14 mouse cellular contexts compared by ENCODE assay signal in genomic region chr8:47134736-47135135, GRCm38 (mm10).
DNase-seq lines count a peak whose midpoint lies in the region; ATAC-seq lines count a peak whose summit lies in the region.
"Had no signal": no experiment of that assay in that cellular context is flagged by ENCODE, and none has a peak within 500 bp of the region (broad histone marks: within the 10 kb centered on the region; RNA-seq: fewer than 3 reads in every experiment).

No protein-coding gene starts in this region.

- no peak for ATAC-seq in heart, embryonic 14.5 days (ENCODE audit: insufficient number of reproducible peaks, insufficient read depth, low FRiP score, low read depth)

- no peak overlapping the region for H3K27ac ChIP-seq in heart, embryonic 14.5 days (replicated peaks in 1 of 2; ENCODE audit: control insufficient read depth in 1 of 2, insufficient read depth in 1 of 2, low read depth in 2 of 2, low read length in 2 of 2)
- H3K27ac ChIP-seq: gastrocnemius, adult 2 months had no signal

- peaks cover 2 to 8% of the 10 kb centered on the region in 2 experiments; a peak in 1 of 4 replicates for H3K4me1 ChIP-seq in heart, embryonic 14.5 days (ENCODE audit: control insufficient read depth in 2 of 2, insufficient read depth in 2 of 2, low read length in 2 of 2)

- 34% methylated on average over 11 of the region's 11 CpGs for WGBS in heart, embryonic 14.5 days

- H3K4me2 ChIP-seq in heart, embryonic 14.5 days (ENCODE audit: low read length), result peak overlapping the region; percentile 64

- no peak overlapping the region for H3K9ac ChIP-seq in heart, embryonic 14.5 days (ENCODE audit: low read length)

- H3K36me3 ChIP-seq in heart, embryonic 14.5 days (ENCODE audit: control insufficient read depth, insufficient read depth, low read length), result no peaks in the 10 kb centered on the region
- H3K36me3 ChIP-seq: G1E had no signal

- no peaks in the 10 kb centered on the region for H3K9me3 ChIP-seq in heart, embryonic 14.5 days (ENCODE audit: control insufficient read depth, low read length)
- H3K9me3 ChIP-seq: G1E had no signal

- no peak overlapping the region for H3K4me3 ChIP-seq in heart, embryonic 14.5 days (ENCODE audit: control insufficient read depth in 1 of 2, insufficient read depth in 1 of 2, low read depth in 1 of 2, low read length in 2 of 2)

- DNase-seq in heart, adult 18-20 months, result no peak
- peak; percentile 12 to 26 for DNase-seq in kidney, postnatal 4 days
- DNase-seq in kidney, postnatal 25 days, result no peak
- DNase-seq in embryo, embryonic 11 days, result peak; percentile 44
- DNase-seq in forelimb bud, embryonic 11.5 days (ENCODE audit: low read depth, low spot score), result peak; percentile 14
- no peak for DNase-seq in cerebellum, postnatal 10 days
- no peak for DNase-seq in layer of hippocampus, adult 9-10 months (ENCODE audit: low spot score)
- DNase-seq: adrenal gland, postnatal 36 days; gastrocnemius, adult 2 months; kidney, adult 9 months; layer of hippocampus, postnatal 36 days; lung, postnatal 4 days had no signal

- H3K27me3 ChIP-seq in heart, embryonic 14.5 days (ENCODE audit: control insufficient read depth, insufficient read depth, low read length), result no peaks in the 10 kb centered on the region

Comparison
In these comparisons a context has a peak if more than half of its experiments do, and no peak if none do; other contexts are left out.
1. DNase-seq: peak in kidney, postnatal 4 days (2 of 2), embryo, embryonic 11 days (single experiment) and forelimb bud, embryonic 11.5 days (single experiment); none in heart, adult 18-20 months (0 of 2), kidney, postnatal 25 days (0 of 2), cerebellum, postnatal 10 days (0 of 2) and layer of hippocampus, adult 9-10 months (single experiment).